Mouse (Mus musculus): ENCODE measurements around the gene Plppr1.
"Not testable (repeated sequence)": the region's sequence is repeated elsewhere in the genome, so short reads cannot be mapped to it uniquely, and the experiment has no call there.

Plppr1 gene

GRCm38 (mm10) chr4:49383576-49384318, 324.7 kb downstream of the Plppr1 start:
- not testable (repeated sequence) for DNase-seq (ENCODE audit: low spot score in 2 of 2)

GRCm38 (mm10) chr4:49386873-49387272, 327.8 kb downstream of the Plppr1 start:
- no peak for DNase-seq (ENCODE audit: low spot score in 2 of 2)

All from urinary bladder, postnatal 4 days (tissue).